Mouse (Mus musculus) heart, adult 11 months (tissue): ENCODE measurements at regions not wholly inside any gene's neighbourhood (a gene's known extent, or its start where the extent isn't known, plus 50 kb on each side); places are given as distances from the start of the nearest gene placed in this dataset.

ENCODE experiments used
- DNase-seq: peaks from one replicate; pipeline ENCODE4 v3.0.0; 2022

GRCm38 (mm10) chr12:35607652-35608051 lies 72.8 kb upstream of the Ahr start:
- no peak for DNase-seq

DNA sequence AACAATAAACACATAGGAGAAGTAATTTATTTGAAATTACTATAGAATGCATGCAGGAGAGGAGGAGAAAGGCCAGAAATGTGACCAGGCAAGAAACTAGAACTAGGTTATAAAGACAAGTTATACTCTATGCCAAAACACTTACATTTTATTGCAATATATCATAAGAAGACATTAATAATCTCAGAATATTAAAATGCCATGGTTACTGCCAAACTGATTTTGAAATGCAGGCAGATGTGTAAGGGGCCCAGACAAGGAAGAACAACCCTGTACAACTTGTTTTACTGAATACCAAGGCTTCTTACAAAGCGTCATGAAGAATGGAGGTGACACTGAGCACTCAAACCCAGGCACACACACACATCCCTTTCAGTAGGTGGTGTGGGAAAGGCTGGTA lies 68.9 kb upstream of the Ahr start:
- DNase-seq = no peak

DNA sequence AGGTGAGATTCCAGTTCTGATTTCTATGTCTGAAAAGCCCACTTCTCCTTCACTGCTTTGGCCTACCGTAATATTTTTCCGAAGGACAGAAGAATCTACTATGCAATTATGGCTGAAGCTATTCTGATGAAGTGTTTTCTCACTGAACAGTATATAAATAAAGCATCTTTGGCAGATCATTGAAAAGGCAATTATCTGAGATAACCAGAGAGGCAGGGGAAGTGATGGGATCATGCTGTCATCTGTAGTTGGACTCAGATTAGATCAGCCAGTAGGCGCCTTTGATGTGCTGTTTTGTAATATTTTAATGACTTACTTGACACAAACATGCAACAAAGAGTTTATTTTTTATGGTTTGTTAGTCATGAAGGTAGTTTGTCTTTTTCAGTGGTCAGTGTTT lies 67.8 kb upstream of the Ahr start:
- no peak for DNase-seq

- DNase-seq = no peak
These were observed 63.5 kb upstream of the Ahr start for GRCm38 (mm10) chr12:35598298-35598697.

- DNase-seq = no peak
These were observed 58.0 kb upstream of the Ahr start for GRCm38 (mm10) chr12:35592866-35593265.
